Mouse (Mus musculus) liver, embryonic 14.5 days (tissue): ENCODE results near the gene Ahnak.

Experiments used
- CTCF ChIP-seq: IDR thresholded peaks from 2 replicates; pipeline ENCODE4 v1.5.1; 2016; ENCODE audit warnings: antibody characterized with exemption, low read depth, control low read depth
- EP300 ChIP-seq: IDR thresholded peaks from 2 replicates; pipeline ENCODE4 v1.6.1; 2016; ENCODE audit warnings: antibody characterized with exemption, low read depth

GRCm38 (mm10) chr19:9058331-9058884 is 69.3 kb downstream of the Ahnak start:
- TF ChIP-seq CTCF: no peak
- TF ChIP-seq EP300: no peak
